Mouse (Mus musculus) left cerebral cortex, adult 2 months (tissue): ENCODE measurements around the gene Utrn. TPM values are rescaled to one million over a fixed set of nuclear protein-coding genes. Genes with fewer than 3 reads are reported as not detected.
A peak's percentile ranks its signal among the peaks of the same experiment; 100 is the strongest.

Experiments used
- DNase-seq, 2 experiments: peaks; one replicate each; pipeline ENCODE4 v3.0.0; 2021 to 2022; ENCODE audit warnings: low spot score in 2 of 2, mixed read lengths in 1 of 2; ENCODE audit errors: extremely low spot score in 1 of 2
- H3K27ac ChIP-seq: fragments of 200-600 bp; 2 replicates; pipeline ENCODE4 v1.8.1; 2022
- H3K4me3 ChIP-seq: fragments of 200-600 bp; 2 replicates; pipeline ENCODE4 v1.8.1; 2022
- CTCF ChIP-seq: fragments of 200-600 bp; IDR thresholded peaks from 2 replicates; pipeline ENCODE4 v1.8.1; 2022; ENCODE audit warnings: antibody characterized with exemption, mild to moderate bottlenecking, moderate library complexity
- intact Hi-C: fragments of 180-260 bp; cut with DNase I; formaldehyde crosslinking; loops from one replicate; pipeline ENCODE4 v1.15.1; 2025
- total RNA-seq, 2 experiments: library from RNA; stranded (reverse); gene quantifications; 2 replicates each; pipeline ENCODE4 v1.2.3; 2021

Gene Utrn
- total RNA-seq, 2 experiments from 2014 or later: 65.4 to 69.3 TPM

GRCm38 (mm10) chr10:12736861-12737835 lies 132.0 kb downstream of the Utrn start:
- no peak for DNase-seq
- TF ChIP-seq CTCF: no peak
- intact Hi-C loops: loop anchor here (5.0 kb wide), 1 partner anchor 130 kb away; the partner anchor contains the start of gene Utrn
- Histone ChIP-seq H3K27ac (0 out of 2 replicates have a peak overlapping the region, but pooled peaks have one; percentile 4), H3K4me3 (no peak overlapping the region)

GRCm38 (mm10) chr10:12735695-12736094 lies 133.5 kb downstream of the Utrn start:
- H3K27ac ChIP-seq: no peak overlapping the region
- intact Hi-C loops: loop anchor here (5.0 kb wide), 1 partner anchor 132 kb away; the partner anchor contains the start of gene Utrn
- H3K4me3 ChIP-seq: no peak overlapping the region
- DNase-seq: no peak
- no peak for TF ChIP-seq CTCF

GRCm38 (mm10) chr10:12731459-12731858 lies 137.7 kb downstream of the Utrn start:
- TF ChIP-seq CTCF: no peak
- H3K4me3 ChIP-seq: no peak overlapping the region
- no peak overlapping the region for H3K27ac ChIP-seq
- intact Hi-C loops: no loop called here
- DNase-seq: no peak

GRCm38 (mm10) chr10:12729635-12730034 lies 139.5 kb downstream of the Utrn start:
- no peak overlapping the region for H3K27ac ChIP-seq
- no peak overlapping the region for H3K4me3 ChIP-seq
- intact Hi-C loops: no loop called here
- no peak for DNase-seq
- no peak for TF ChIP-seq CTCF

- no peak overlapping the region for H3K27ac ChIP-seq
- no peak for DNase-seq
- intact Hi-C loops: no loop called here
- no peak for TF ChIP-seq CTCF
- H3K4me3 ChIP-seq: no peak overlapping the region
Measured at GRCm38 (mm10) chr10:12729033-12729432, 140.1 kb downstream of the Utrn start.

GRCm38 (mm10) chr10:12727881-12728280 lies 141.3 kb downstream of the Utrn start:
- TF ChIP-seq CTCF: no peak
- intact Hi-C loops: no loop called here
- H3K27ac ChIP-seq: no peak overlapping the region
- no peak overlapping the region for H3K4me3 ChIP-seq
- no peak for DNase-seq

- H3K4me3 ChIP-seq: no peak overlapping the region
- intact Hi-C loops: no loop called here
- H3K27ac ChIP-seq: no peak overlapping the region
- TF ChIP-seq CTCF: no peak
- no peak for DNase-seq
Measured at GRCm38 (mm10) chr10:12726041-12726608, 143.0 kb downstream of the Utrn start.

GRCm38 (mm10) chr10:12724247-12725001 lies 144.7 kb downstream of the Utrn start:
- Histone ChIP-seq H3K27ac (no peak overlapping the region), H3K4me3 (no peak overlapping the region)
- intact Hi-C loops: no loop called here
- DNase-seq: no peak
- no peak for TF ChIP-seq CTCF

- Histone ChIP-seq H3K4me3 (no peak overlapping the region), H3K27ac (no peak overlapping the region)
- no peak for DNase-seq
- intact Hi-C loops: no loop called here
- no peak for TF ChIP-seq CTCF
Measured at GRCm38 (mm10) chr10:12723269-12723668, 145.9 kb downstream of the Utrn start.

GRCm38 (mm10) chr10:12722111-12722510 lies 147.1 kb downstream of the Utrn start:
- intact Hi-C loops: no loop called here
- no peak overlapping the region for H3K4me3 ChIP-seq
- no peak for TF ChIP-seq CTCF
- DNase-seq: no peak
- no peak overlapping the region for H3K27ac ChIP-seq

- intact Hi-C loops: no loop called here
- no peak for TF ChIP-seq CTCF
- Histone ChIP-seq H3K4me3 (no peak overlapping the region), H3K27ac (no peak overlapping the region)
- no peak for DNase-seq
Measured at GRCm38 (mm10) chr10:12718386-12718785, 150.8 kb downstream of the Utrn start.

- intact Hi-C loops: no loop called here
- Histone ChIP-seq H3K4me3 (no peak overlapping the region), H3K27ac (no peak overlapping the region)
- DNase-seq: no peak
- TF ChIP-seq CTCF: no peak
Measured at GRCm38 (mm10) chr10:12717381-12717780, 151.8 kb downstream of the Utrn start.
